Mouse (Mus musculus): ENCODE measurements around the gene Dcdc2b. TPM values are rescaled to one million over a fixed set of nuclear protein-coding genes. Genes with fewer than 3 reads are reported as not detected.

Gene Dcdc2b
- total RNA-seq, 1 experiment, result 0.71 TPM

- Histone ChIP-seq H3K9ac (ENCODE audit: insufficient read depth, low read depth, low read length, poor library complexity, severe bottlenecking) (no peak overlapping the region), H3K4me3 (ENCODE audit: insufficient read depth in 1 of 2, low read depth in 1 of 2, low read length in 2 of 2, poor library complexity in 1 of 2, severe bottlenecking in 1 of 2) (no peak overlapping the region), H3K36me3 (ENCODE audit: control insufficient read depth, insufficient read depth, low read length, poor library complexity, severe bottlenecking) (peaks cover 23% of the 10 kb centered on the region), H3K4me1 (ENCODE audit: control insufficient read depth in 2 of 2, insufficient read depth in 2 of 2, low read length in 2 of 2, poor library complexity in 1 of 2) (peaks cover 0 to 8% of the 10 kb centered on the region in 2 experiments; a peak in 1 of 4 replicates), H3K27ac (ENCODE audit: insufficient read depth, low read depth, low read length, poor library complexity, severe bottlenecking) (no peak overlapping the region), H3K9me3 (ENCODE audit: control insufficient read depth, insufficient read depth, low read depth, low read length) (no peaks in the 10 kb centered on the region)
- no peak for DNase-seq (ENCODE audit: low read depth, low spot score)
- TF ChIP-seq ZNF384 (IDR thresholded peaks at IDR 0.05; ENCODE audit: low read depth, low read length), result no peak
- no peak for TF ChIP-seq MAFK (IDR thresholded peaks at IDR 0.05; ENCODE audit: insufficient read depth, low read depth, low read length)
- TF ChIP-seq ZC3H11A (IDR thresholded peaks at IDR 0.05; ENCODE audit: borderline replicate concordance, low read depth, low read length), result no peak
- TF ChIP-seq CHD2 (IDR thresholded peaks at IDR 0.05; ENCODE audit: low read depth, low read length), result no peak
- no peak for TF ChIP-seq HCFC1 (IDR thresholded peaks at IDR 0.05; ENCODE audit: borderline replicate concordance, insufficient read depth, low read length)
- in situ Hi-C loops (cut with MboI; ENCODE audit: low sequenced_read_pairs in 2 of 2, unreplicated experiment in 2 of 2), result no loop called here
Observed at GRCm38 (mm10) chr4:129588865-129589264, 25.2 kb downstream of the Dcdc2b start.

- Histone ChIP-seq H3K4me3 (ENCODE audit: insufficient read depth in 1 of 2, low read depth in 1 of 2, low read length in 2 of 2, poor library complexity in 1 of 2, severe bottlenecking in 1 of 2) (no peak overlapping the region), H3K9ac (ENCODE audit: insufficient read depth, low read depth, low read length, poor library complexity, severe bottlenecking) (no peak overlapping the region), H3K27ac (ENCODE audit: insufficient read depth, low read depth, low read length, poor library complexity, severe bottlenecking) (no peak overlapping the region), H3K36me3 (ENCODE audit: control insufficient read depth, insufficient read depth, low read length, poor library complexity, severe bottlenecking) (peaks cover 6% of the 10 kb centered on the region), H3K4me1 (ENCODE audit: control insufficient read depth in 2 of 2, insufficient read depth in 2 of 2, low read length in 2 of 2, poor library complexity in 1 of 2) (peaks cover 0 to 10% of the 10 kb centered on the region in 2 experiments; a peak in 1 of 4 replicates), H3K9me3 (ENCODE audit: control insufficient read depth, insufficient read depth, low read depth, low read length) (no peaks in the 10 kb centered on the region)
- TF ChIP-seq CHD2 (IDR thresholded peaks at IDR 0.05; ENCODE audit: low read depth, low read length) (no peak), HCFC1 (IDR thresholded peaks at IDR 0.05; ENCODE audit: borderline replicate concordance, insufficient read depth, low read length) (no peak), ZC3H11A (IDR thresholded peaks at IDR 0.05; ENCODE audit: borderline replicate concordance, low read depth, low read length) (no peak), MAFK (IDR thresholded peaks at IDR 0.05; ENCODE audit: insufficient read depth, low read depth, low read length) (no peak), ZNF384 (IDR thresholded peaks at IDR 0.05; ENCODE audit: low read depth, low read length) (no peak)
- in situ Hi-C loops (cut with MboI; ENCODE audit: low sequenced_read_pairs in 2 of 2, unreplicated experiment in 2 of 2), result no loop called here
- no peak for DNase-seq (ENCODE audit: low read depth, low spot score)
Observed at GRCm38 (mm10) chr4:129586943-129587342, 27.1 kb downstream of the Dcdc2b start.

DNA sequence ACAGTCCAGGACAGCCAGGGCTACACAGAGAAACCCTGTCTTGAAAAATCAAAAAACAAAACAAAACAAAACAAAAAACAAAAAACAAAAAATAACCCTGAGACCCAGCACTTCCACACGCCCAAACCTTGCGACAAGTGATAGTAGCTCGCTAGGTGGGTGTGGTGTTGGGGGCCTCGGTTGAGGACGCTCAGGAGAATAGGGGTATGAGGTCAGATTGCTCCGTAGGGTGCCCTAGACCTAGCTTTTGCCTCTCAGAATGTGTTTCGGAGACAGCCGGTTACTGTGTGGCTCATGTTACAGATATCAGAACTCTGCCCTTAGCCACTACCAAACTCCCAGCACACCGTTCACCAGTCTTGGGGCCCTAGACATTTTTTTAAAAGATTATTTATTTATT, 28.3 kb downstream of the Dcdc2b start:
- H3K4me3 ChIP-seq (ENCODE audit: insufficient read depth in 1 of 2, low read depth in 1 of 2, low read length in 2 of 2, poor library complexity in 1 of 2, severe bottlenecking in 1 of 2), result no peak overlapping the region
- no peak overlapping the region for H3K27ac ChIP-seq (ENCODE audit: insufficient read depth, low read depth, low read length, poor library complexity, severe bottlenecking)
- H3K9ac ChIP-seq (ENCODE audit: insufficient read depth, low read depth, low read length, poor library complexity, severe bottlenecking), result 0 out of 2 replicates have a peak overlapping the region, but pooled peaks have one; percentile 62

GRCm38 (mm10) chr4:129584884-129585608, 29.0 kb downstream of the Dcdc2b start:
- in situ Hi-C loops (cut with MboI; ENCODE audit: low sequenced_read_pairs in 2 of 2, unreplicated experiment in 2 of 2), result no loop called here
- no peaks in the 10 kb centered on the region for H3K36me3 ChIP-seq (ENCODE audit: control insufficient read depth, insufficient read depth, low read length, poor library complexity, severe bottlenecking)
- TF ChIP-seq ZNF384 (IDR thresholded peaks at IDR 0.05; ENCODE audit: low read depth, low read length) (no peak), ZC3H11A (IDR thresholded peaks at IDR 0.05; ENCODE audit: borderline replicate concordance, low read depth, low read length) (no peak), CHD2 (IDR thresholded peaks at IDR 0.05; ENCODE audit: low read depth, low read length) (no peak), MAFK (IDR thresholded peaks at IDR 0.05; ENCODE audit: insufficient read depth, low read depth, low read length) (no peak), HCFC1 (IDR thresholded peaks at IDR 0.05; ENCODE audit: borderline replicate concordance, insufficient read depth, low read length) (no peak)
- H3K9me3 ChIP-seq (ENCODE audit: control insufficient read depth, insufficient read depth, low read depth, low read length), result no peaks in the 10 kb centered on the region
- DNase-seq (ENCODE audit: low read depth, low spot score), result peak; percentile 82
- peaks cover 0 to 13% of the 10 kb centered on the region in 2 experiments; a peak in 1 of 4 replicates for H3K4me1 ChIP-seq (ENCODE audit: control insufficient read depth in 2 of 2, insufficient read depth in 2 of 2, low read length in 2 of 2, poor library complexity in 1 of 2)
- H3K4me3 ChIP-seq (ENCODE audit: insufficient read depth in 1 of 2, low read depth in 1 of 2, low read length in 2 of 2, poor library complexity in 1 of 2, severe bottlenecking in 1 of 2), result peak overlapping the region; percentile 58 to 59; a peak in 3 of 4 replicates
- H3K9ac ChIP-seq (ENCODE audit: insufficient read depth, low read depth, low read length, poor library complexity, severe bottlenecking), result peak overlapping the region; percentile 81
- peak overlapping the region; percentile 74 for H3K27ac ChIP-seq (ENCODE audit: insufficient read depth, low read depth, low read length, poor library complexity, severe bottlenecking)

More for the DNA sequence above, 28.3 kb downstream of the Dcdc2b start:
- peaks cover 0 to 13% of the 10 kb centered on the region in 2 experiments; a peak in 1 of 4 replicates for H3K4me1 ChIP-seq (ENCODE audit: control insufficient read depth in 2 of 2, insufficient read depth in 2 of 2, low read length in 2 of 2, poor library complexity in 1 of 2)
- in situ Hi-C loops (cut with MboI; ENCODE audit: low sequenced_read_pairs in 2 of 2, unreplicated experiment in 2 of 2), result no loop called here
- DNase-seq (ENCODE audit: low read depth, low spot score), result no peak
- no peak for TF ChIP-seq CHD2 (IDR thresholded peaks at IDR 0.05; ENCODE audit: low read depth, low read length)
- no peak for TF ChIP-seq ZC3H11A (IDR thresholded peaks at IDR 0.05; ENCODE audit: borderline replicate concordance, low read depth, low read length)
- no peak for TF ChIP-seq MAFK (IDR thresholded peaks at IDR 0.05; ENCODE audit: insufficient read depth, low read depth, low read length)
- no peak for TF ChIP-seq HCFC1 (IDR thresholded peaks at IDR 0.05; ENCODE audit: borderline replicate concordance, insufficient read depth, low read length)
- TF ChIP-seq ZNF384 (IDR thresholded peaks at IDR 0.05; ENCODE audit: low read depth, low read length), result no peak
- no peaks in the 10 kb centered on the region for H3K9me3 ChIP-seq (ENCODE audit: control insufficient read depth, insufficient read depth, low read depth, low read length)
- no peaks in the 10 kb centered on the region for H3K36me3 ChIP-seq (ENCODE audit: control insufficient read depth, insufficient read depth, low read length, poor library complexity, severe bottlenecking)
